Mouse (Mus musculus): ENCODE measurements at regions not wholly inside any gene's neighbourhood (a gene's known extent, or its start where the extent isn't known, plus 50 kb on each side); places are given as distances from the start of the nearest gene placed in this dataset.
"Not testable (repeated sequence)": the region's sequence is repeated elsewhere in the genome, so short reads cannot be mapped to it uniquely, and the experiment has no call there.

DNA sequence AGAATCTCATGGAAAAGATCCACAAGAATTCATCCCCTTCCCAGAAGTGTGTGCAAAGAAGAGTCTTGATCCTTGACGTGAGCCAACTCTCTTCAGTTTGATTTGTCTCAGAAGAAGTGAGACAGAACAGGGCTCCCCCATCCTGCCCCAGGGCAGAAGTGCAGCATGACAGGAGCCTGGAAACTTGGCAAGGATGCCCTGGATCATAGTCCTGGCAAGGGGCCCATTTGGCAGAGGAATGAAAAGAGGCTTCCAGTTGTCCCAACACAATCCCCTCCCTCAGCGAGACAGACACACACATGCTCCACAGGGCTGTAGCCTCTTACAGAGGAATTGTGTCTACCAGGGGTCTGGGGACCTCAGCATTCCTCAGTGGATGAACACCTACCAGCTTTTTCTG, 102.7 kb downstream of the Ptpn20 start:
- peak; percentile 23 to 26 for DNase-seq (ENCODE audit: low spot score in 2 of 2)

DNA sequence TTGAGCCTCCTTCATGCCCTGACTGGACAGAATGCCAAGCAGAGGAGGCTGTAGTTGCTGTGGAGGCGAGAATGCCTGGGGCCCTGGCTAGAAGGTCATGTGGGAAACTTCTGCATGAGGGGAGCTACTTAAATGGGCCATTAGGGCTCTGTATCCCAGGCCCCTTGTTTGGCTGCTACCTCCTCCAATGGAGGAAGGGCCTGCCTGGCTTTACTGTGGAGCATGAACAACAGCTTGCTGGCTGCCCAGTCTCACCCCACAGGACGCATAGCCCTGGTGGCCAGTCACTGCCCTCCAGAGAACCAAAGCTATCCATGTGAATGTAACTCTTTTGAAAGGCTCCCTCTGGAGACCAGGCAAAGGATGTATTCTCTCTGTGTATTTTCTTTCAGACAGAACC, 105.2 kb downstream of the Ptpn20 start:
- no peak for DNase-seq (ENCODE audit: low spot score in 2 of 2)

DNA sequence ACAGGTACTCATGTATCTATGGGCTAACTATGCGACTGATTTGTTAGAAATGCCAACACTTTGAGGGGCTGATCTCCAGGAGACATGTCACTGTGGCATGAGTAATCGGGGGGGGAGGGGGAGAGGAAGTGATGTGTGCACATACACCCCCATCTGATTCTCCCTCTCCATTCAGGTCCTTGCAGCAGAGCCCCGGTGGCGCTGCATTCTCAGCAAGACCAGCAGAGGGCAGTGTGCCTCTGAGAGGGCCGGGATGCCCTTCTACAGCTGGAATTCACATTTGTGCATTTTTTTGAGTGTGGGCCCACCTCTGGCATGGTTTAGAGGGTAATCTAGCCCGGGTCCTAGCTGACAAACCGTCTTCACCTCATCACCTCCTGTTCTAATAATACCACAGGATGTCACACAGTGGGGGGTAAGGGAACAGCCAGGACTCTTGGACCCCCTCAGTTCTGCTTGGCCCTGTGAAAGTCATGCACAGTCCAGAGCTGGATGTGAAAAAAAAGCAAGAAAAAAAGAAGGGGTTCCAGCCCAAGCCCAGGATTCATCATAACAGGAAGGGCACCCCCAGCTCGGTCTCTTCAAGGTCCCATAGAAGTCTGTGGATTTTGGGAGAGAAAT, 106.5 kb downstream of the Ptpn20 start:
- peak; percentile 56 to 78 for DNase-seq (ENCODE audit: low spot score in 2 of 2)

DNA sequence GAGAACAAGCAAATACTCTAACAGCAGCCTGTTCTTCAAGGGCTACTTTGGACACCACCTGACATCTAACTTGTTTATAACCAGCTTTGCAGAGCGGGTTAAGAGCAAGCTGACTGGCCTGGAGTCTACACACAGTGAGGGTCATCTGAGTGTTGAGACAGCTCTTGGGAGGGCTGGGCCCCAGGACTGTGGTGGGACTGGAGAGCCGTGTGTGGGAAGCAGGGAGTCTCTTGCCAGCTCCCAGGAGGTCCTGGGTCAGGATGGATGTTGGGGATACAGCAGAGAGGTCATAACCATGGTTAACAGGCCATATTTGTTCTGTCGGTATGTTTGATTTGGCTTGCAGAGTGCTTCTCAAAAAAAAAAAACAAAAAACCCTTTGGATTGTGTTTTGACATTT, 107.8 kb downstream of the Ptpn20 start:
- no peak for DNase-seq (ENCODE audit: low spot score in 2 of 2)

DNA sequence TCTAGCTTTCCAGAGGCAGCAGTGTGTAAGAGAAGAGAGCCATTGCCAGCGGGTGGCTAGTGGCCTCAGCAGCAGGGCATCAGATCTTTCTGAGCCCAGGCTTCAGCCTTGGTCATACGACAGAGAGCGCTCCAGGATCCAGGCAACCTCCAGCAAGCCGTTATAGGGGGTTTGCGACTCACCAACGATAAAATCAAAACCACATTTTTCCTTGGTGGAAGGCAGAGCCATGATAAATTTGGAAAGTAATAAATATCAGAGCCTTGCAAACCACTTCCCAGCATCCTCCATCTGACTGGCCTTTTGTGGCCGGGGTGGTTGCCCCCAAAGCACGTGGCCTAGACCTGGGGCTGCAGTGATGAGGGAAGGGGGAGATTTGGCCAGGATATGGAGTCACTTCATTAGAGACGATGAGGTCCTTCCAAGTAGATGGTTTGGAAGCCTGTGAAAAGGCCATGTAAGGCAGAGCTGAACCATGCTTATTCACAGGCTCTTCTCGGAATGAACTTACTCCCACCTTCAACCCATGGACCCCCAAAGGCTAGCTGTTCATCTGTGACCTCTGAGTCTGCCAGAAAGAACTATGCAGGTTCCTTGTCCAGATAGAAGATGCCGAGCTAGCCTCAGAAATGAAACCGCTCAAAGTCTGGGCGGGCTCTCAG, 110.9 kb downstream of the Ptpn20 start:
- no peak for DNase-seq (ENCODE audit: low spot score in 2 of 2)

DNA sequence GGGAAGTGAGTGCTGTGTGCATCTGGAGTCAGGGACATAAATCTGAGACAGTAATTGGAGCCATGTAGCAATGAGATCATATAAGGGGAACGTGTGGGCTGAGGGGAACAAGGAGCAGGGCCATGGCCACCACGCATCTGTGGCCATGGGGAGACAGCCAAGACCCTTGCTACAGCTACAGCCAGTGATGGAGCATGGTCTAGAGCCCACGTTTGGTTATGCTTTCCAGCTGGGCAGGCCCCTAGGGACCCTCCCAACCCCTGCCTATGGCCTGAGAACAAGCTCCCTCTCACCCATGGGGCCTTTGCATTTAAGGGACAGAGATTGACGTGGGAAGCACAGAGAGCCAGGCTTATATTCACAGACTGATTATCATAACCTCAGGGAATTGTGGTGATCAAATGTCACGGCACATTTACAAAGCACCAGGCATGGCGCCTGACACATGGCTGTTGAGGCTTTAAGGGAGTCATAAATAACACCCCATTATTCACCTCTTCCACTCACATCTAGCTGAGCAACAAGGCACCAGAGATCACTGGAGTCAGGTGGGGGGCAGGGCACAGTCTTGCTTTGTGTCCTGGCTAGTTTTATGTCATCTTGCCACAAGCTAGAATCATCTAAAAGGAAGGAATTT, 118.8 kb downstream of the Ptpn20 start:
- DNase-seq (ENCODE audit: low spot score in 2 of 2), result no peak

DNA sequence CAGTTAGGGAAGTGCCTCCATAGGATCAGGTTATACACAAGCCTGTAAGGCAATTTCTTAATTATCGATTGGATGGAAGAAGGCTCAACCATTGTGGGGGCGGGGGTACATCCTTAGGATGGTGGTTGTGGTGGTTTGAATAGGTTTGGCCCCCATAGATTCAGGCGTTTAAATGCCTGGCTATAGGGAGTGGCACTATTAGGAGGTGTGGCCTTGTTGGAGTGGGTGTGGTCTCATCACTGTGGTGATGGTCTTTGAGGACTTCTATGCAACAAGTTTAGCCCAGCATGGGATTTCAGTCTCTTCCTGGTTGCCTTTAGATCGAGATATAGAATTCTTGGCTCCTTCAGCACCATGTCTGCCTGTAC, 119.3 kb downstream of the Ptpn20 start:
- DNase-seq (ENCODE audit: low spot score in 2 of 2), result no peak

DNA sequence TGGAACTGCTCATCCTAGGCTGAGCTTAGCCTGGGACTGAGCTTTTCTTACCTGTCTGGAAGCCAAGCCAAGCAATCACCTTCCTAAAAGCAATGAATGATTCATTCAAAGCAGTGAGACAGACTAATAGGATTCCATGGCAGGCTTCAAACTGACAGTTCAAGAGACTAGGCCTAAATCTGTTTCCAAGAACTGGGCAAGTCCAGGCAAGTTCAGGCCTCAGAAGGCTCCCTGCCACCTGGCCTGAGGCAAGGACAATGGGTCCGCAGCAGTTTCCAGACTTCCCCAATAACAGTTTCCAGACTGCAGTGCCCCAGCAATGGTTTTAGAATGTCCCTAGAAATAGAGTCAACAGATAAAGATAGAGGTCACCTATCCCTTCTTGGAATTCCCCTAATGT, 123.5 kb downstream of the Ptpn20 start:
- DNase-seq (ENCODE audit: low spot score in 2 of 2), result no peak

DNA sequence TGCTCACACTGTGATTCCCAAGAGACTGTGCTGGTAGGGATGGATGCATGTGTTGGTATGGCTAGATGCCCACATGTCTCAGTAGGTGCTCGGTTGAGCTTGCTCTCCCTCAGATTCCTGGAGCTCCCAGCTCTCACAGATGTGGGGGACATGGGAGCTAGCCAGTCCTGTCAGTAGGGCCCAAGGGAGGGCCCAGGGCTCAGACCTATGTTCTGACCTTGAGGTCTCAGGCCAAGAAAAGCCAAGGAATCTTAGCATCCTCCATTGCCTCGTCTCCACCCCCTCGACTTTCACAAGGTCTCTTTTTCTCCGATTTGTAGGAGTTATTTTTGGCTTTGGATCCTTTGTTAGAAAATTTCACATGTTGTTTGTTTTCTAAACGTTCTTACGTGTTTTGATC, 130.6 kb downstream of the Ptpn20 start:
- DNase-seq (ENCODE audit: low spot score in 2 of 2), result no peak

DNA sequence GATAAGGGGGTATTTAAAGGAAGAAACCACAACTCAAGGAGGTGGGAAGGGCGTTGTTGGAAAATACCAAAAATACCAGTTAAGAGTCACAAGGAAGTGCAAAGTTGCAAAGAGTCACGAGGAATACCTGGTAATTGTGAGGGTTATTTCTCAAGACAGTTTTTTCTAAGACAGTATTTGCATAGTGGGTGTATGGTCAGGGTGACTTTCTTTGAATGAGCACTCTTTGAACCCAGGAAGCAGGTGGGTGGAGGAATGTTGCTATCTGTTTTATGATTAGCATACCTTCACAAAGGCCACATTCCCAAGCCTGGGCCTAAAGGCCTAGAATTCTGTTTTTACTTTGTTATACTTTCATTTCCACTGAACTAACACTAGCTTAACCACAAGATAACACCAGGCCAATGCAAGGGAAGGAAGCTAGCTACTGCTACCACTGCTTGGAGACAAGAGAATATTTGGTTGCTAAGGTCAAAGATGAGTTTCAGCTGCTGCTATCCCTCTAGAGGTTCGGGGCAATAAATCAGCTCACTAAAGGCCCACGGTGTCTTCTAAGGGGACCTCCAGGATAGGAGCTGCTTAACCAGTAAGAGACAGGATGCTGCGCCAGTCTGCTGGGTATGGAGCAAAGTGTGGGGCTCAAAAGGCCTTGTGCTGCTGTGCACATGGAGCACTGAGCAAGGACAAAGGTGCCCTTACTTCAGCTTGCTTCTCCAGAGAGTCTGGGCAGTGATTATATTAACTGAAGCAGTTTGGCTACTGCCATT, 133.6 kb downstream of the Ptpn20 start:
- not testable (repeated sequence) for DNase-seq (ENCODE audit: low spot score in 2 of 2)

DNA sequence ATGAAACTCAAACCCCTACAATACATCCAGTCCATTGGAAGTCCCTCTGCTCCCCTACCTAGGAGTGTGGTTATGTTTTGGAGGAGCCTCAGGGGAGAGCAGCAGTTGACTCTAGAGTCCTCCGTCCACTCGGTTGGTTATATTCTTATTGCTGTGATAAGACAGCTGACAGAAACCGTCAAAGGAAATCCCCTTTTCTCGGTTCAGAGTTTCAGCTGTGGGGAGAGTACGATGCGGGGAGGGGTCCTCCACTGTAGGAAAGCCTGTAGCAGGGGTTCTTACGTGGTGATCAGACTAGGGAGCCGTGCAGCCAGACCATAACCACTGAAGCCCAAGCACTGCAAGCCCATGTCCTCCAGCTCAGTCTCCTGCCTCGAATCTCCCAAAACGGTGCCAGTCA, 137.5 kb downstream of the Ptpn20 start:
- no peak for DNase-seq (ENCODE audit: low spot score in 2 of 2)

DNA sequence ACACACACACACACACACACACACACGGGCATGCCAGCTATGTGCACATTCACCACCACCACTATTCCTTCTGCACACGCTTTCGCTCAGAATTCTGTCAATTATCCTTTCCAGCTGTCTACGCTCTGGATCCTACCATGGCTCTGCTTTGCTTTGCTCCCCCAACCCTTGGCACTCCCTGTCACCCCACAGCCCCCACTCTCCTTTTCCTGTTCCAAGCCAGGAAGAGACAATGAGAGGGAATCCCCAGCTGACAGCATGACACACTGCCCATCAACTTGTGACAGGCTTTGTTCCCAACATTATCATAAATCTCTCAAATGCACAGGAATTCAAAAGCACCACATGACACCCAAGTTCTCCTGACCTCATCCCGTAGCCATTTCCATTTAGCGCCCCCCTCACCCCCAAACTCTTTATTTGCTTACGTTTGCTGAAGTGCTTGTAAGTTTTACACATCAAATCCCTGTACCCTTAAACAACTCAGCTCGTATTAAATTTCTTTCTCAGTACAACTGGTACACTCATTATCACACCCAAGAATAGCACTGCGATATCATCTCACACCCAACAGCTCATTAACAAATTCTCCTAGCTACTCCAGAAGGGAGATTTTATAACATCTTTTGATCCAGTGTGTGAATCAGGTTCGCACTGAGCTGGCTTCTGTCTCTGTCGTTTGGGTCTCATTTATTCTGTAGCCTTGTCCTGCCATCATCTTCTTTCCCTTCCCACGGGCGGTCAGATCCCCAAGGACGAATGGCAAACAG, 140.3 kb downstream of the Ptpn20 start:
- no peak for DNase-seq (ENCODE audit: low spot score in 2 of 2)

DNA sequence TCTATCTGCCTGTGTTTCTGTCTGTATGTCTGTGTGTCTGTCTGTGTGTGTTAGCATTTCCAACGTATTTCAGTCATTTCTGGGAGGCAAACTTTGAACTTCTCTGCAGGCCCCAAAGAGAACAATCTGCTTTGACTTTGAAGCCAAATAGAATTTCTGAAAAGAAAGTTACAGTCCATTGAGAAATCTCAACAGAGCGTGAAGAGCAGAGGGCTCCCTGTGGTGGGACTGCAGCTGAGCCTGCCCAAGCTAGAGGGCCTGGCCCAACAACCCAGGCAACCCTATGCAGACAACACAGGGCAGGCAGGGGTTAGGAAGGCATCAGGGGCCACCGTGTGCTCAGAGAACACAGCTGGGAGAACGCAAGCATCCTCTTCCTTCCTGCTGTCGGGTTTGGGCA, 143.7 kb downstream of the Ptpn20 start:
- DNase-seq (ENCODE audit: low spot score in 2 of 2), result no peak

DNA sequence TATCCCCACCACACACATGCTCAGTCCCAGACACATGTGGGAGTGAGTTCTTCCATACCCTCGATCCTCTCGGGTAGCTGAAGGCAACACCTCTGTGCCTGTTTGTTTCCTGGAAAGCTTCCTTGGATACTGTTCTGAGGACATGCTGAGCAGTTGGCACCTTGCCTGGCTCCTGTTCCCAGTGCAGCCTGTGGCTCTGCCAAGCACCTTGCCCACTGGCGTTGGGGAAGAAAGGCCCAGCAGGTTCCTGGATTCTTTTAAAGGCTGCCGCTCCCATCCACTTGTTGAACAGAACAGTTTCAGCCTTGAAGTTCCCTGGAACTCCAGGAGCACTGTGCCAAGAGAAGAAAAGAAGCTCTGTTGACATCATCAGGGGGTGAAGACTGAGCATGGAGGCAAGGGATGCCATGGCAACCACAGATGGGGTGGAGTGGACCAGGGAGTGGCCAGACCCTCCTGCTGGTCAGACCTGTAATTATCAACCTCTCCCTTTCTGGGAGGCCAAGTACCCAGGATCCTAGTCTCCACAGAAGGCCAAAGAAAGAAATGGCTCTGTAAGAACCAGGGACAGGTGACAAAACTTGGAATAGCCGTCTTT, 145.5 kb downstream of the Ptpn20 start:
- DNase-seq (ENCODE audit: low spot score in 2 of 2), result peak; percentile 12 to 16

DNA sequence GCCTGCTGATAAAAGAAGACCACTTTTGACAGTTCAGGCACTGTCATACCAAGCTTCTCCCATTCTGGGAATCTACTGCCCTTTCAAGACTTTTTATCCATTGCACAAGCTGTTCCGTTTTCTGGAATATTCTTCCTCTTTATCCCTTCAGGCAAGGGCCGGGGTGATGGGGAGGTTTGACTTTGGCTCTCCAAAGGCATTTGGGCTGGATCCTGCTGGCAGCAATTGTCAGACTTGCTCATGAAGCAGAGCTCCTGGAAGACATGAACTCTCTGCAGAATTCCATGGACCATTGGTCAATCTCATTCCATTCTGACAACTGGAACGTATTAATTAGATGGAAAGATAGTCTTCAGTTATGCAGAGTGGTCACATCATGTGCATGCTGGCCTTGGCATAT, 146.6 kb downstream of the Ptpn20 start:
- no peak for DNase-seq (ENCODE audit: low spot score in 2 of 2)

DNA sequence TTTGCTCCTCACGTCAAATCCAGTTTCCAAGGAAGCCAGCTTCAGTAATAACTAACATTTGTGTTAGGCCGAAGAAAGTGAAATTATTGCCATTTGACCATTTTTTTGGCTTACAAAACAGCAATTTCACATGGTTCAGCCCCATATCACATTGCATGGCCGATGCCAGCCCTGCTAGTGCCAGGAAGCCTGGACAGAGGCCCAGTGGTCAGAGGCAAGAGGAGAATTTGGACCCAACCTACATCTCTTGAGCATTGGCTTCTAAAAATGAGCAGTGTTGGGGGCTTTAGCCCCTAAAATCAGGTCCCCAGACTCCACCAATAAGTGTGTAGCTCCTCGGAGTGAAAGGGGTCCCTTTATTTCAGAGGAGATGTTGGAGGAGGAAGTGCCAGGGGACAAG, 157.2 kb downstream of the Ptpn20 start:
- no peak for DNase-seq (ENCODE audit: low spot score in 2 of 2)

DNA sequence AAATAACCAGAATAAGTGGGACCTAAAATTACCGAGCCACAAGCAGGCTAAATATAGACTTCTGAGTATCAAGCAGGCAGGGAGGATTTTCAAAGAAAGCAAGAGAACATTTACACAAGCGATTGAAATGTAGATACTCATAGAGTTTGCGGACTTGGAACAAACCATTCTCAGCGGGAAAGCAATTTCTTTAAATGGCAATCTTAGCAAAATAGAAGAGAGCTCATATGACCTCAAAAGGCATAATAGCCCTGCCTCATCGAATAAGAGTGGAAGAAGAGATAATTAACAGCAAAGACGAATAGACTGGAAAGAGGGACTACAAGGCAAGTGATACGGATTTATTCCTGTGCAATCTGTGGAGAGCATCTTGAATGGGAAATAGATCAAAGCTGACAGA, 163.7 kb upstream of the Gdf10 start:
- DNase-seq (ENCODE audit: low spot score in 2 of 2), result no peak

DNA sequence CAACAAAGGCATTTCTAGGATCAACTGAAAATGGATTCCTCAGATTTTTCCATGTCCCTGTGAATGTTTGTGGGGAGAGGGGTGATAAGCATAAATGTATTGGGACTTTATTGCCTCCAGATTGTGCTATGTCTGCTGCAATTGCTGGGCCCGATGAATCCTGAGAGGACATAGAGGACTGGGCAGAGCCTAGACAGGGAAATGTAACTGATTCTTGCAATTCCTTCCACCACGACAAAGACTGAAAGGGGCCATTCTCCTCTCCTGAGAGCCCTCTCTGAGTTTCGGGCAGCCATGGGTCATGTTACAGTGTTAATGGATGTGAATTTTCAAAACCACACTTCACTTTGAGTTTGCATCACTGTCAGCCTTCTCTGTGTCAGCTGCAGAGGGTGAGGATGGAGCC, 159.7 kb upstream of the Gdf10 start:
- DNase-seq (ENCODE audit: low spot score in 2 of 2), result no peak

DNA sequence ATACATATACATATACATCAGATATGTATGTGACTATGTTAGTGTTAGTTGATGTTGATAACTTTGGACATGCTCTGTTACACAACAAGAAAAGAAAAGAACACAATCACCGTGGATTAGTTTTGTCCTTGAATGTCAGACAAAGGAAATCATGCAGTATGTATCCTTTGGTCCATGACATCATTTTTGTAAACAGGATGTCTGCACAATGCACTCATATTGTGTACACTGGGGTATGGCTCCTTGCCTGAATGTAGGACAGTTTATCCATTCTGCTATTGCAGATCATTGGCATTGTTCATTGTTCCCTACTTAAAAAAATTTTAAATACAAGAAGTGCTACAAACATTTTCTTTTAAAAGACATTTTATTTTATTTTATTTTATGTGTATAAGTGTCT, 157.6 kb upstream of the Gdf10 start:
- DNase-seq (ENCODE audit: low spot score in 2 of 2), result no peak

DNA sequence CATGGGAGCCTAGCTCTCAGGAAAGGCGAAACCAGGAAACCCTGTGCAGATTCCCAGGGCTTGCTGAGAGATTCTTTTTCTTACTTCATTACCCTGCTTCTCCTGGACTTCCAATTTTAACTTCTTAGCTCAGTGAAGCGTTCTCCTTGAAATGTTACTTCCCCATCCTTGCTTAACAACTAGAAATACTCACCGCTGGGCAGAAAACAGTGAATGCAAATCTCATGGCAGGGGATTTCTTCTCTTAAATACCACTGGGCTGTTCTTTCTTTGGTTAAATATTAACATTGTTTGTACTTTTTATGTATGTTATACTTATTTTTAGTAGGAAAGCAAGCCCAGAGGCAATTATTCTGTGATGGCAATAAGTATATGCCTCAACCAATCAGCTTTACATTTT, 151.0 kb upstream of the Gdf10 start:
- DNase-seq (ENCODE audit: low spot score in 2 of 2), result no peak

DNA sequence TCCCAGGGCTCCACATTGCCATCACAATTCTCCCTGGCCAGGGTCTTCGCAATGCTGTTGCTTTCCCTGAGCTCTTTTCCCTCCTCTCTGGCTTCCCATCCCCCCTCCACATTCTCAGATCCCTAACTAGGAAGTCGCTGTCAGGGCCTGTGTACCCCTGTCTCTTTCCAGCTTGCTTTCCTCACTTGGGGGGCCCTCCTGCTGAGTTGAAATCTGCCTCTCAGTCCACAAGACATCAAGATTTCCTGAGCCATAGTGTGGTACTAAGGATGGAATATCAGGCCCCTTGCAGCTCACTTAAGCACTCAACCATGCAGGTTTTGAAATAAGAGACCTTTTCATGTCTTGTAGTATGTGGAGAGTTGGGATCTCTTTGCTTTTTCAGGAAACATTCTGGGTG, 133.8 kb upstream of the Gdf10 start:
- DNase-seq (ENCODE audit: low spot score in 2 of 2), result no peak

DNA sequence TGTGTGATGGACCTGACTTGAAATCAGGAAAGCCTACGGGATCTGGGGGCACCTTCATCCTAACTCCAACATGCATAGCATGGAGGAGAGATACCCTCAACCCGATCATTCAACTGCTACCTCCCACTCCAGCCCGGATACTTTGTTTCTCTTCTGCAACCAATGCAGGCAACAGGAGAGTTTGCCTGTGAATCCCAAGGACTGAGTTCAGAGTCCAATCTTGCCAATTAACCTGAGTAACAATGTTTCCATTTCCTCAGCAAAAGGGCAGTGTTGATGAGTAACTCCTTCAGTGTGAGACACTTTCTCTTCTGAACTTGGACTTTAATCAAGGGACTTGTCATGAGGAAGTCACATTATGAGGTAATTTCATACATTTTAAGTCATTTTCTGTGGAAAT, 129.1 kb upstream of the Gdf10 start:
- no peak for DNase-seq (ENCODE audit: low spot score in 2 of 2)

All from frontal cortex, postnatal 14 days (tissue).